Mouse (Mus musculus) hindbrain, embryonic 11.5 days (tissue): Measurements from ENCODE around the gene Pdcd5. TPM values are rescaled to one million over a fixed set of nuclear protein-coding genes. Genes with fewer than 3 reads are reported as not detected.

Experiments used
- ATAC-seq: fragments of 200-750 bp; cut with Nextera tagmentation; 2 replicates; pipeline ENCODE4 v1.8.0; 2017; ENCODE audit warnings: mild to moderate bottlenecking, moderate TSS enrichment, moderate library complexity; ENCODE audit not compliant: low FRiP score
- DNase-seq: peaks from one replicate; pipeline ENCODE4 v3.0.0-alpha.2; 2015; ENCODE audit warnings: low spot score
- H3K27ac ChIP-seq: fragments of 300-500 bp; sonication (generic); 2 replicates; pipeline ENCODE4 v1.5.1; 2014; ENCODE audit warnings: mild to moderate bottlenecking, low read depth, low read length
- H3K27me3 ChIP-seq: fragments of 300-500 bp; sonication (generic); 2 replicates; pipeline ENCODE4 v1.6.1; 2014; ENCODE audit warnings: mild to moderate bottlenecking, low read length, moderate library complexity, mixed read lengths; ENCODE audit not compliant: control insufficient read depth, insufficient read depth
- H3K36me3 ChIP-seq: fragments of 300-500 bp; sonication (generic); 2 replicates; pipeline ENCODE4 v1.6.1; 2014; ENCODE audit warnings: mild to moderate bottlenecking, low read length, moderate library complexity, mixed read lengths; ENCODE audit not compliant: control insufficient read depth, insufficient read depth
- H3K4me1 ChIP-seq: fragments of 300-500 bp; sonication (generic); replicated peaks from 2 replicates; pipeline ENCODE4 v1.6.1; 2014; ENCODE audit warnings: low read length, mixed read lengths; ENCODE audit not compliant: control insufficient read depth, insufficient read depth
- H3K4me2 ChIP-seq: fragments of 300-500 bp; sonication (generic); replicated peaks from 2 replicates; pipeline ENCODE4 v1.6.1; 2014; ENCODE audit warnings: mild to moderate bottlenecking, low read depth, low read length
- H3K4me3 ChIP-seq: fragments of 300-500 bp; sonication (generic); 2 replicates; pipeline ENCODE4 v1.5.1; 2014; ENCODE audit warnings: low read depth, low read length
- H3K9ac ChIP-seq: fragments of 300-500 bp; sonication (generic); 2 replicates; pipeline ENCODE4 v1.6.1; 2014; ENCODE audit warnings: low read depth, low read length
- H3K9me3 ChIP-seq: fragments of 300-500 bp; sonication (generic); 2 replicates; pipeline ENCODE4 v1.6.1; 2016; ENCODE audit warnings: low read length; ENCODE audit not compliant: control insufficient read depth
- WGBS: fragments of 180-500 bp; shearing (Covaris S2); extraction: QIAGEN DNeasy Blood & Tissue Kit; methylation state at CpG from one replicate; pipeline ENCODE4 v1.1.7; 2014; 5-methylcytosine and 5-hydroxymethylcytosine counted together
- polyA plus RNA-seq: library from polyadenylated mRNA; unstranded; fragments of >200 nt; fragmentation: Nextera tagmentation; extraction: Ambion mirVana; gene quantifications from 2 replicates; pipeline ENCODE4 v1.2.1, GENCODE M21; 2014

The Pdcd5 gene
- polyA plus RNA-seq, 1 experiment from 2014 or later = 325 TPM

DNA sequence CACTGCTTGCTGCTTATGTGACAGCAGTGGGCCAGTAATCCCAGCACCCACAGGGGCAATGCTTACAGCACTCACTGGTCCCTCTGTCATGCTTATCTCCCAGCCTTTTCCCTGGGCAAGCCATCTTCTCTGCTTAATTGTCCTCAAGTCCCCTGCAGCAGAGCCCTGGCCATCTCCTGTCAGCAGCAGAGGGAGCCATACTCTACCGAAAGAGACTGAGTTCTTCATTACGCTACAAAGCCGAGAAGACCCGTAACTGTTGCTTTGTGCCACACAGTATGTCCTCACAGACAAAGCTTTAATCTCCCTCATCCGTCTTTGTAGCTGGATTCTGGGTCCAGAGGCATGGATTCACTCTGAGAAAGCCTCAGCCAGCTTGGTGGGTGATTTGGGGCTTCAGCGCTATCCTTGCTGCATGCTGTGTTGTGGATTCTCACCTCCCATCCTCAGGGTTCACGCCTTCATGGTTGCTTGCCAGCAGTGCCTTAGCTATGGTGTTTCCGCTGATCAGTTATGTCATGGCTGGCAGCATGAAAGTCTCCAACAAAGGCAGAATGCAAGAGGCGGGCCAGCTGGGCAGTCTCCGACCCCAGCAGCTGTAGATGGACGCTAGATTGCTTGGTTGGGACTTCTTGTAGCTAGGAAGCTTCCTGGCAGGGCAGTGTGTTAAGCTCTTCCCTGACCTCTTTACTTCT, 3.5 kb upstream of the Pdcd5 start:
- no peaks in the 10 kb centered on the region for H3K4me1 ChIP-seq
- H3K36me3 ChIP-seq = no peaks in the 10 kb centered on the region
- 72% methylated on average over 11 of the region's 11 CpGs for WGBS
- H3K27ac ChIP-seq = no peak overlapping the region
- DNase-seq = no peak
- ATAC-seq = no peak
- no peaks in the 10 kb centered on the region for H3K27me3 ChIP-seq
- H3K4me2 ChIP-seq = no peak overlapping the region
- H3K4me3 ChIP-seq = no peak overlapping the region
- H3K9ac ChIP-seq = no peak overlapping the region
- no peaks in the 10 kb centered on the region for H3K9me3 ChIP-seq

DNA sequence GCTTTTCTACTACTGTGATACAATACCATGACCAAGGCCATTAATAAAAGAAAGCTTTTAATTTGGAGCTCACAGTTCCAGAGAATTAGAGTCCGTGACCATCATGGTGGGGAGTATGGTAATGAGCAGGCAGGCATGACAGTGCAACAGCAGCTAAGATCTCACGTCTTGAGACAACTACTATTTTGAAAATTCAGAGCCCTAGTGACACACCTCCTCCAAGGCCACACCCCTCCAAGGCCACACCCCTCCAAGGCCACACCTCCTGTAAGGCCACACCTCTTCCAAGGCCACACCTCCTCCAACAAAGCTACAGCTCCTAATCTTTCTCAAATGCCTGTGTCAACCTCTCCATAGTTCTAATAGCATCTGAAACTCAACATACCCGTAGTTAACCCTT, 1.8 kb upstream of the Pdcd5 start:
- Histone ChIP-seq H3K27me3 (no peaks in the 10 kb centered on the region), H3K36me3 (no peaks in the 10 kb centered on the region), H3K4me3 (no peak overlapping the region), H3K9me3 (no peaks in the 10 kb centered on the region), H3K4me1 (no peaks in the 10 kb centered on the region), H3K9ac (no peak overlapping the region), H3K27ac (no peak overlapping the region), H3K4me2 (no peak overlapping the region)
- ATAC-seq = 0 out of 2 replicates have a peak, but pooled peaks have one; percentile 6
- DNase-seq = no peak
- WGBS = 52% methylated on average over 3 of the region's 3 CpGs

DNA sequence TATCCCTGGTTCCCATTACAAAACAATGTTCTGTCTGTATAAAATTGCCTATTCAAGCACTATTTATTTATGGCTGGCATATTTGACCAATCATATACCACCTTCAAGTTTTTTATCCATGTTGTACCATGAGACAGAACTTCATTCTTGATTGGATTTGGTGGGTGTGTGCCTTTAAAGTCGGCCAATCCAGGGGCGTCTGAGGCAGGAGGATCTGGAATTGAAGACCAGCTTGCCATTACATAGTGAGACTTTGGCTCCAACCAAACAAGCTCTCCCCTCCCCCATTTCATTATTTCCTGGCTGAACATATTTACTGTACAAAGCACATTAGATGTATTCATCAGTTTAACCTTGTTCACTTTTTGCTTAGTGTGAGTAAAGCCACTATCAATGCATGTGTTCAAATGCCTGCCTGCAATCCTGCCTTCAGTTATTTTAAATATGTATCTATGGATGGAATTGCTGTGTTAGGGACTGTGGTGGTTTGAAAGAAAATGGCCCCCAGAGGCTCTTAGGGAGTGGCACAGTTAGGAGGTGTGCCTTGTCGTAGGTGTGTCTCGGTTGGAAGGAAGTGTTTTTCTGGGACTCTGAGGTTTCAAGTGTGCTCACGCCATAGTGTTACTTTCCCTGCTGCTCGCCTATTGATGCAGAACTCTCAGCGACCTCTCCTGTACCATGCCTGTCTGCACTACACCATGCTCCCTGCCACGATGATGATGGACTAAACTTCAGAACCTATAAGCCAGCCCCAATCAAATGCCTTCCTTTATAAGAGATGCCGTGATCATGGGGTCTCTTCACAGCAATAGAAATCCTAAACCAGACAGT, 1.1 kb upstream of the Pdcd5 start:
- Histone ChIP-seq H3K27me3 (no peaks in the 10 kb centered on the region), H3K9me3 (no peaks in the 10 kb centered on the region), H3K36me3 (no peaks in the 10 kb centered on the region), H3K9ac (no peak overlapping the region), H3K4me1 (no peaks in the 10 kb centered on the region), H3K4me3 (no peak overlapping the region), H3K27ac (no peak overlapping the region), H3K4me2 (no peak overlapping the region)
- no peak for ATAC-seq
- 69% methylated on average over 9 of the region's 9 CpGs for WGBS
- no peak for DNase-seq

GRCm38 (mm10) chr7:35646317-35647081, 822 bp downstream of the Pdcd5 start:
- Histone ChIP-seq H3K27me3 (no peaks in the 10 kb centered on the region), H3K4me2 (peak overlapping the region; percentile 54), H3K9me3 (no peaks in the 10 kb centered on the region), H3K4me1 (no peaks in the 10 kb centered on the region), H3K36me3 (no peaks in the 10 kb centered on the region; the same call in 1 of the 2 replicates), H3K4me3 (peak overlapping the region; percentile 94), H3K27ac (peak overlapping the region; percentile 76), H3K9ac (peak overlapping the region; percentile 90)
- ATAC-seq (peak; percentile 47; the same call in 1 of the 2 replicates), DNase-seq (peak; percentile 62)
- 12% methylated on average over 34 of the region's 34 CpGs for WGBS

- Histone ChIP-seq H3K4me3 (no peak overlapping the region), H3K27ac (no peak overlapping the region), H3K4me1 (no peaks in the 10 kb centered on the region), H3K9ac (no peak overlapping the region), H3K36me3 (peaks cover 7% of the 10 kb centered on the region; the same call in 1 of the 2 replicates), H3K4me2 (no peak overlapping the region), H3K27me3 (no peaks in the 10 kb centered on the region), H3K9me3 (no peaks in the 10 kb centered on the region)
- DNase-seq = no peak
- 90% methylated on average over 6 of the region's 6 CpGs for WGBS
- no peak for ATAC-seq
These were observed 7.2 kb downstream of the Pdcd5 start for GRCm38 (mm10) chr7:35640072-35640471.

GRCm38 (mm10) chr7:35636874-35637273, 10.4 kb downstream of the Pdcd5 start:
- Histone ChIP-seq H3K4me2 (no peak overlapping the region), H3K9ac (no peak overlapping the region), H3K9me3 (no peaks in the 10 kb centered on the region), H3K27ac (no peak overlapping the region), H3K36me3 (peaks cover 7% of the 10 kb centered on the region), H3K4me1 (no peaks in the 10 kb centered on the region), H3K4me3 (no peak overlapping the region), H3K27me3 (no peaks in the 10 kb centered on the region)
- DNase-seq (no peak), ATAC-seq (no peak)
- 95% methylated on average over 9 of the region's 9 CpGs for WGBS

DNA sequence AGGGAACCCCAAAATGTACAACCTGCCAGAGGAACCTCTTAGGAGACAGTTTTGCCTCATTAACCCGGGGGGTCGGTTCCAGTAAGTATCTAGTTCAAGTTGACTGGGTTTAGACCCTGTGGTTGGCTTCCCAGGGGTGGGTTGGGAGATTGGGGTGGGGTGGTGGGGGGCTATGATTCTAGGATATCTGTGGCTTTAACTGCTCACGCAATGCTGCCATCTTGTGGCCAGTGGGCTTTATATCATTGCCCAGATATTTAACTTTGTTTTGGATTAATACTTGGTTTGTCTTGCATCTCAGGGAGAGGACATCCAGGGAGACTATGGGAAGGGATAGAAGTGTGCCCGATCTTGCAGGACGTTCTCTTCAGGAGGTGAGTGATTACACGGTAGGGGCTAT, 11.1 kb downstream of the Pdcd5 start:
- DNase-seq (peak; percentile 69), ATAC-seq (no peak)
- no peak overlapping the region for H3K9ac ChIP-seq
- H3K4me3 ChIP-seq = no peak overlapping the region
- no peak overlapping the region for H3K4me2 ChIP-seq
- WGBS = 71% methylated on average over 6 of the region's 6 CpGs
- no peaks in the 10 kb centered on the region for H3K27me3 ChIP-seq
- H3K9me3 ChIP-seq = no peaks in the 10 kb centered on the region
- no peaks in the 10 kb centered on the region for H3K4me1 ChIP-seq
- no peak overlapping the region for H3K27ac ChIP-seq
- peaks cover 5% of the 10 kb centered on the region for H3K36me3 ChIP-seq

GRCm38 (mm10) chr7:35628496-35628895, 18.8 kb downstream of the Pdcd5 start:
- ATAC-seq = no peak
- Histone ChIP-seq H3K4me1 (no peaks in the 10 kb centered on the region), H3K4me3 (no peak overlapping the region), H3K4me2 (no peak overlapping the region), H3K27me3 (no peaks in the 10 kb centered on the region), H3K9ac (no peak overlapping the region), H3K9me3 (no peaks in the 10 kb centered on the region), H3K36me3 (no peaks in the 10 kb centered on the region), H3K27ac (no peak overlapping the region)
- peak; percentile 55 for DNase-seq
- WGBS = 73% methylated on average over 5 of the region's 5 CpGs
